Mouse (Mus musculus) ES-Bruce4 (cell line): ENCODE measurements around the gene Tmem87b. TPM values are rescaled to one million over a fixed set of nuclear protein-coding genes. Genes with fewer than 3 reads are reported as not detected.

Source experiments
- H3K27ac ChIP-seq: 2 replicates; pipeline ENCODE4 v1.5.1; 2012; ENCODE audit warnings: low read length, inconsistent platforms; ENCODE audit not compliant: insufficient read depth
- H3K27me3 ChIP-seq: 2 replicates; pipeline ENCODE4 v1.6.1; 2012; ENCODE audit warnings: mild to moderate bottlenecking, low read length, inconsistent platforms; ENCODE audit not compliant: control insufficient read depth, poor library complexity, insufficient read depth, severe bottlenecking
- H3K36me3 ChIP-seq: 2 replicates; pipeline ENCODE4 v1.6.1; 2012; ENCODE audit warnings: inconsistent platforms, mild to moderate bottlenecking, low read length, moderate library complexity; ENCODE audit not compliant: control insufficient read depth, poor library complexity, insufficient read depth, severe bottlenecking
- H3K4me1 ChIP-seq: one replicate; pipeline ENCODE4 v1.8.1; 2011; ENCODE audit warnings: low read length; ENCODE audit not compliant: control insufficient read depth, insufficient read depth
- H3K4me3 ChIP-seq: 2 replicates; pipeline ENCODE4 v1.5.1; 2011; ENCODE audit warnings: low read depth, mild to moderate bottlenecking, low read length
- H3K9ac ChIP-seq: 2 replicates; pipeline ENCODE4 v1.6.1; 2012; ENCODE audit warnings: low read depth, mild to moderate bottlenecking, inconsistent platforms; ENCODE audit not compliant: poor library complexity, severe bottlenecking
- H3K9me3 ChIP-seq: replicated peaks from 2 replicates; pipeline ENCODE4 v1.6.1; 2012; ENCODE audit warnings: mild to moderate bottlenecking, low read length, inconsistent platforms; ENCODE audit not compliant: control insufficient read depth, poor library complexity, insufficient read depth, severe bottlenecking
- CTCF ChIP-seq: IDR thresholded peaks from one replicate; pipeline ENCODE4 v1.8.1; 2011; ENCODE audit warnings: low read depth, low read length
- EP300 ChIP-seq: IDR thresholded peaks from 2 replicates; pipeline ENCODE4 v1.6.1; 2011; ENCODE audit warnings: low read depth, low read length; ENCODE audit not compliant: insufficient read depth
- POLR2A ChIP-seq: IDR thresholded peaks from one replicate; pipeline ENCODE4 v1.8.1; 2011; ENCODE audit warnings: low read length; ENCODE audit not compliant: insufficient read depth
- polyA plus RNA-seq: library from polyadenylated mRNA; stranded (reverse); fragments of >200 nt; gene quantifications from 2 replicates; pipeline ENCODE4 v1.2.4, GENCODE M21; 2011; ENCODE audit warnings: low read depth; ENCODE audit not compliant: missing spikeins, insufficient read depth, insufficient read length

Tmem87b gene
- polyA plus RNA-seq, 1 experiment, result 32.3 TPM

DNA sequence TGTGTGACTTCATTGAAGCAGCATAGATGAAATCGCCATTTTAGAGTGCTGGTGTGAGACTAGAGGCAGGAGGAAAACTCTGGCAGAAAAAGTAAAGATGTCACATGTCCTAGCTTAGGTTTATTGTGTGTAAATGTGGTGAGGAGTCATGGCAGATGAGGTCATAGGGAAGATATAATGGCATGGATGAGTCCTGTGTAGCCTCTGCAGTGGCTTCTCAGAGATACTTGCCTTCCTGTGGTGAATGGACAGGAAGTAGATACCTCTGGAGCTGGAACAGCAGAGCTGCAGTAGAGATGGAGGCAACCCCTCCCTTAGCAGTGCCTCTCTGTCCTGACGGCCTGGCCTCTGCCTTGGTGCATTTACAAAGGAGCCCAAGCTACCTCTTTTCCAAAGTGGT is 21.6 kb downstream of the Tmem87b start:
- TF ChIP-seq CTCF (no peak), EP300 (no peak), POLR2A (no peak)
- no peak overlapping the region for H3K27ac ChIP-seq
- H3K36me3 ChIP-seq, result peaks cover 28% of the 10 kb centered on the region

DNA sequence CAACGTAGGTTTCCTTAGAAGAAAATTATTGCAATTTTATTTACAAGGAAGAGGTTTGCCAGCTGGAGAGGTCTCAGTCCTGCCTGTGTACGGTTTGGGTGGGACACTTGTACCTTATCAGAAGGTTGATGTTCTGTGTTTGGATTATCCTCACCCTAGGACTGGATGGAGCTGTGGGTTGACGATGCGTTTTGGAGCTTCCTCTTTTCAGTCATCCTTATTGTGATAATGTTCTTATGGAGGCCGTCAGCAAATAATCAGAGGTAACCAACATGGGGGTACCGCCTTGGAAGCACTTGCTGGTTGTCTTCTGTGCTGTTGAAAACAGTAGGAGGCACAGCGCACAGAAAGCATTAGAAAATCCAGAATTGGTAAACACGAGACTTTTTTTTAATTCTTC is 24.5 kb downstream of the Tmem87b start:
- peaks cover 27% of the 10 kb centered on the region for H3K36me3 ChIP-seq
- H3K4me1 ChIP-seq, result no peaks in the 10 kb centered on the region
- H3K9me3 ChIP-seq, result no peaks in the 10 kb centered on the region
- H3K9ac ChIP-seq, result no peak overlapping the region
- TF ChIP-seq POLR2A (no peak), CTCF (no peak), EP300 (no peak)
- no peak overlapping the region for H3K4me3 ChIP-seq
- H3K27ac ChIP-seq, result no peak overlapping the region
- H3K27me3 ChIP-seq, result no peaks in the 10 kb centered on the region

More for the DNA sequence above, 21.6 kb downstream of the Tmem87b start:
- Histone ChIP-seq H3K27me3 (no peaks in the 10 kb centered on the region), H3K4me1 (no peaks in the 10 kb centered on the region), H3K9me3 (no peaks in the 10 kb centered on the region), H3K9ac (no peak overlapping the region), H3K4me3 (no peak overlapping the region)

DNA sequence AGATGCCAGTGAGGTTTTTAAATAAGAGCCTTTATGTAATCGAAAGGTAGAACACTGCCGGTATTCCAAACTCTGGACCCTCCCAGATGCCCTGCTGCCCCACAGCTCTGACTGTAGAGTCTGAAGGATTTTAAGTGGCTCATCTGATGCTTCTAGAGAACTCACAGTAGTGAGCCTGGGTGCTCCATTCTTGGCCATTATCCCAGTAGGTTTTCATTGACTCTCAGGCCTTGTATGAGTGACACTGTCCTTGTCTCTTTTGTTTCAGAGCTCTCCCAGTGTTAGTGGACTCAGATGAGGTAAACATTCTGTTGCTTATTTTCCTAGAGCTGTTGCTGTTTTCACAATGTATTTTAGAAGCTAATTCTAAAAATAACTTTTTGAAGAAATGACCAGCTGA is 32.1 kb downstream of the Tmem87b start:
- no peaks in the 10 kb centered on the region for H3K27me3 ChIP-seq
- H3K9me3 ChIP-seq, result no peaks in the 10 kb centered on the region
- peaks cover 10% of the 10 kb centered on the region for H3K36me3 ChIP-seq
- no peak overlapping the region for H3K27ac ChIP-seq
- H3K4me1 ChIP-seq, result no peaks in the 10 kb centered on the region
- H3K4me3 ChIP-seq, result no peak overlapping the region
- no peak overlapping the region for H3K9ac ChIP-seq
- TF ChIP-seq CTCF (no peak), POLR2A (no peak), EP300 (no peak)

DNA sequence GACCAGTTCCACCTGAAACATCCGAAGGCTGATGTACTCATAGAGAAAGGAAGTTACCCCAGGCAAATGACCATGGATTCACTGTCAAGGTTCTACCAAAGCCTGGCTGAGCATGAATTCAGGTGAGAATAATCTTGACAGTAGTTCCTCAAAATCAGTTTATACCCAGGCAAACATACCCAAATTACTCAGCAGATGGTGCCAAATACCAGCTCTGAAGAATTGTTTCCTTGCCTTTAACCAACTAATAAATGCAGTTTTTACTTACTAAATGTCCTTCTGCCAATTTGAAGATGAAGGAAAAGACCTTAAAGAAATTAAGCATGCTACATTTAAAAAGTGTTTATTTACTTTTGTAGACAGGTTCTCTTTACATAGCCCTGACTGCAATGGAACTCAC is 38.8 kb downstream of the Tmem87b start:
- Histone ChIP-seq H3K9me3 (no peaks in the 10 kb centered on the region), H3K27ac (no peak overlapping the region), H3K4me3 (no peak overlapping the region), H3K4me1 (no peaks in the 10 kb centered on the region), H3K36me3 (no peaks in the 10 kb centered on the region), H3K27me3 (no peaks in the 10 kb centered on the region), H3K9ac (no peak overlapping the region)
- TF ChIP-seq EP300, result no peak
- TF ChIP-seq POLR2A, result no peak
- TF ChIP-seq CTCF, result no peak

DNA sequence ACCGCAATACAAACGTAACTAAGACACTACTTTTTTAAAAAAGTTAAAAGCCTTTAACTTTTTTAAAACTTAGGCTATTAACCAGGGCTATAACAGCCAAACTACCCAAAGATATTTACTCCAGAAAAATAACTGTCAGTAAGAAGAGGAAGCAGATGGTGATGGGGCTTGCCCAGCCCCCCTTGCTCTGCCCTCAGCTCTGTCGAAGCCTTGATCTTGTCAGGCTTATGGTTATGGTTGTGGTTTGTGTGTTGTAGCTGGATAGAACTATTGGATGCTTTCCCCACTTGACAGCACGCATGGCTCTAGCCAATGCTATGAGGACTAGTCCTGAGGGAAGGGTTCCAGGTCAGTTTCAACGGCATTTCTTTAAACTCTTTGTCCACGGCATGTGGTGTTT is 41.0 kb downstream of the Tmem87b start:
- TF ChIP-seq POLR2A (no peak), CTCF (no peak), EP300 (no peak)
- Histone ChIP-seq H3K9ac (no peak overlapping the region), H3K4me1 (no peaks in the 10 kb centered on the region), H3K4me3 (no peak overlapping the region), H3K9me3 (no peaks in the 10 kb centered on the region), H3K36me3 (no peaks in the 10 kb centered on the region), H3K27me3 (no peaks in the 10 kb centered on the region), H3K27ac (no peak overlapping the region)

DNA sequence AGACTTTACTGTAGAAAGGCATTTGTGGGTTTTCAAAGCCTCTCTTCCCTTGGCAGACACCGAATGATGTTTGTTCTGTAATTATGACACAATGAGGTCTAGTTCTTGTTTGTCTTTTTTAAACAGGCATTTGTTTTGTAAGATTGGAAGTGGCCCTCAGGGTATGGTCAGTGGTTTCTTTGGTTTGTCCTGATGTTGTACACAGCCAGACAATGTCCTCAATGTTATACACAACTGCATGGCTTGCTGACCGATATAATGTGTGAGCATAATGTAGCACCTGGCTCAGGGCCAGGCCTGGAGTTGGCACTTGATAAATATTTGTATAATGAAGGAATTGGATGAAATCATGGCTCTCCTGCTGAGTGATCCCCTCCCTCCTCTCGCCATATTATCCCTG is 41.9 kb downstream of the Tmem87b start:
- Histone ChIP-seq H3K9ac (no peak overlapping the region), H3K27me3 (0 out of 2 replicates have a peak, but pooled peaks cover 3% of the 10 kb centered on the region), H3K36me3 (no peaks in the 10 kb centered on the region), H3K9me3 (no peaks in the 10 kb centered on the region), H3K27ac (no peak overlapping the region), H3K4me3 (no peak overlapping the region), H3K4me1 (no peaks in the 10 kb centered on the region)
- TF ChIP-seq EP300 (no peak), POLR2A (no peak), CTCF (no peak)

DNA sequence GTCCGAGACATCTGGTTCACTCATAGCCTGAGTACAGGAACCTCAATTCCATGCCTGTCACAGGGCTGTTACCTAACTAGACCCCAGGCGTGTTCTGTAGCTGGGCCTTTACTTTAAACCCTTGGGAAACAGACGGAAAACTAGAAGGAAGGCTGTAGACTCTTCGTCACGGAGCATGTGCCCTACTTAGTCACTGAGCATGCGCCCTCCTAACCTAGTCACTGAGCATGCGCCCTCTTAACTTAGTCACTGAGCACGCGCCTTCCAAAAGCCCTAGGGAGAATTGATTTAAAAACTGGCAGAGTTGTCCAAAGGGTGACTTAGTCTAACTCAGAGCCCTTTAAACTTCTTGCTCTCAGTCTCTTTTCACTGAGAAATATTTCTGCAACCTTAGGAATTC is 44.7 kb downstream of the Tmem87b start, which contains the start of gene Fbln7:
Gene Fbln7 (plus strand): TSS at position 346 of the 400 bp plus-strand sequence.
- Histone ChIP-seq H3K4me3 (peak within 1 kb of the TSS; percentile 50), H3K9ac (no peak within 1 kb of the TSS), H3K4me1 (no peaks in the 10 kb centered on the region), H3K9me3 (no peaks in the 10 kb centered on the region), H3K27ac (no peak within 1 kb of the TSS), H3K27me3 (0 out of 2 replicates have a peak, but pooled peaks cover 3% of the 10 kb centered on the region), H3K36me3 (no peaks in the 10 kb centered on the region)
- TF ChIP-seq POLR2A (no peak), CTCF (no peak)
